Mouse (Mus musculus) retina, embryonic 14.5 days (tissue): ENCODE measurements at regions not wholly inside any gene's neighbourhood (a gene's known extent, or its start where the extent isn't known, plus 50 kb on each side); places are given as distances from the start of the nearest gene placed in this dataset.

Experiments
- DNase-seq: peaks from one replicate; pipeline ENCODE4 v3.0.0-alpha.2; 2015; ENCODE audit warnings: low spot score

- DNase-seq = no peak
Measured at GRCm38 (mm10) chr14:16901534-16902147, 82.7 kb upstream of the Rarb start.

GRCm38 (mm10) chr14:16897747-16898544 is 79.0 kb upstream of the Rarb start:
- DNase-seq = peak; percentile 32

GRCm38 (mm10) chr14:16896974-16897373 is 78.0 kb upstream of the Rarb start:
- DNase-seq = no peak

- DNase-seq = no peak
Measured at GRCm38 (mm10) chr14:16881249-16881648, 62.3 kb upstream of the Rarb start.

GRCm38 (mm10) chr14:16869221-16869620 is 50.3 kb upstream of the Rarb start:
- DNase-seq = no peak
